Mouse (Mus musculus): Measurements from ENCODE around the gene Hdac11.

Hdac11 gene

DNA sequence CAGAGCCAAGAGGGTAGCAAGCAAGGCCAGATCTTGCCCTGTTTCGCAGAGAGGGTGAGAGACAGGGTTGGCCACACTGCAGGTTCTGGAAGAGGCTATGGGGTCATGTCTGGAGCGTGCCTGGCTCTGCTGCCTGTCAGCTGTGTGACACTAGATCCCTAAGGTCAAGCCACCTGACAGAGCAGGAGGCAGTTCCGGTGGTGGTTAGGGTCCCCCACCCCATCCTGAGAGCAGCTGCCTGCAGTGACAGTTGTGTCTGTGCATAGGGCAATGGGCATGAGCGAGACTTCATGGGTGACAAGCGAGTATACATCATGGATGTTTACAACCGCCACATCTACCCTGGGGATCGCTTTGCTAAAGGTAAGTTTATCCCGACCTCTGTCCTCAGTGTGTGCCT is 12.7 kb downstream of the Hdac11 start:
- no peak for DNase-seq (ENCODE audit: low read depth, low spot score)

DNA sequence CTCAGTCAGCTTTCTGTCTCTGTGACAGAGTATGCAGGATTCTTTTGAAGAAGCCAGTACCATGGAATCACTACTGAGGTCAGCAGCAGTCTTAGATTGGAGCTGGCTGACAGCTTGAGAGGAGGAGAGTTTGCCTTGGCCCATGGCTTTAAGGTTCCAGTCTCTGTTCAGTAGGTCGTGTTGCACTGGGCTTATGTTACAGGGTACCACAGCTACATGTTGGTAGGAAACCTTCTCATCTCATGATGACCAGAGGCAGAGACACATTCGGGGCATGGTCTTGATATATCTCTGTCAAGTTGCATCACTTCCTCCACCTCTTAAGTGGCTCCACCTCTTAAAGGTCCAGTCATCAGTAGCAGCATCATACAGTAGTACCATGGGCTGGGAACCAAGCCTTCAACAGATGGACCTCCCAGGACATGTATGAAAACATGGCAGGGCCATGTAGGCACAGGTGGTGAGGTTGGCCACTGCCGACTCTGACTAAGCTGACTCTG is 15.0 kb downstream of the Hdac11 start:
- DNase-seq (ENCODE audit: low read depth, low spot score): no peak

DNA sequence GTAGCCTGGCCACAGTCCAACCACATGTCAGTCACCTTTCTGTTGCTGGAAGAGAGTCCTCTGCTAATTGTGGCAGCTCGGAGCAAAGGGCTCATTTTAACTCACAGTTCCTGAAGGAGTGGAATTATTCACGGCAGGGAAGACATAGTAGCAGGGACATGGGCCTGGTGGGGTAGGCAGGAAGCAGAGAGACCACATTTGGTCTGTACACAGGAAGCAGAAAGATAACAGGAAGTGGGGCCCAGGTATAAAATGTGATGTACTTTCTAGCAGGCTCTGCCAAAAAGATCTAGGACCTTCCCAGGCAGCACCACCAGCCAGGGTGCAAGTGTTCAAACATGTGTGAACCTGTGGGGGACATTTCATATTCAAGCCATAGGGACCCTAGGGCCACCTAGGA is 15.9 kb downstream of the Hdac11 start:
- DNase-seq (ENCODE audit: low read depth, low spot score): no peak

DNA sequence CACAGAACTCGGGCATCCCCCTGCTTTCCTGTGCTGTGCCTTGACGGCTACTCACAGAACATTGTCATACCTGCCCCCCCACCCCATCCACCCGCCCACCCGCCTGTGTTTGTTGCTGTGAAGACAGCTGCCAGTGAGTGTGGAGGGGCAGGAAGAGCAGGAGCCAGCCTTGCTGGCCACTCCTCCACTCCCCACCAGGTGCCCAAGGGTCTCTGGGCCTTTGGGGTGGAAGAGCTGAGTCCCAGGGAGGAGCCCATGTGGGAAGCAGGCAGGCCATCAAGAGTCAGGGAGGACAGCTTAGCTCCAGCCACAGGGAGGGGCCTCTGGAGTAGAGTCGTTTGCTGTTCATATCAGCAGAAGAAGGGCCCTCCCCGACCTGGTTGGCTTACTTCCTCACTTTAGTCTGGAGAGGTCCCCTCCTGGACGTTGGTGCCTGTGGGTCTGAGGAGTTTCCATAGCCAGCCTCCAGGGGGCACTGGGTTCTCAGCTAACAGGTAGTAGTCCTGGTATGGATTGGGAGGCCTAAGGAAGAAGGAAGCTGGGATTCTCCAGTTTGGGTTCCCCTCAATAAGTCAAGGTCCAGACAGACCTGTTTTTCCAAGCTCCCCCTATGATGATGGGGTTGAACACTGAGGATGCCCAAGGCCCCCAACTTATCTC is 16.9 kb downstream of the Hdac11 start:
- no peak for DNase-seq (ENCODE audit: low read depth, low spot score)

GRCm38 (mm10) chr6:91174211-91174610 is 17.7 kb downstream of the Hdac11 start:
- DNase-seq (ENCODE audit: low read depth, low spot score): no peak

- no peak for DNase-seq (ENCODE audit: low read depth, low spot score)
These were observed 24.3 kb downstream of the Hdac11 start for GRCm38 (mm10) chr6:91180767-91181171.

DNA sequence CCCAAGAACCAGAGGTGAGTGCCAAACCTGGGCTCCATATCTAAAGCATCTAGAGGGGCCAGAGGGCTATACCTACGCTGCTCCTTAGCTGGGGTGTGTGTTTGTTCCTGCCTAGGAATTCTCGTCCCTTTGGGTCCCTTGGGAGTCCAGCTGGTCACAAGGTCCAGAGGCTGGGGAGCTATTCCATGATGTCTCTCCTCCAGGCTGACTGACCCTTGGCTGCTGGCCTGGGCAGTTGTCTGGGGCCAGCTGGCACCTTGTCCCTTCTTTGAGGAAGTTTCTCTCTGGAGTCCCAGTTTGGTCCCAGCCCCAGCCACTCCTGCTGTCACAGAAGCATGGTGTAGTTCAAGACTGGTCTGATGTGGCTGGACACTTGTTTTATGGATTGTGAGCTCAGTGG is 24.9 kb downstream of the Hdac11 start:
- DNase-seq (ENCODE audit: low read depth, low spot score): no peak

- DNase-seq (ENCODE audit: low read depth, low spot score): no peak
These were observed 25.6 kb downstream of the Hdac11 start for GRCm38 (mm10) chr6:91182075-91182490.

- DNase-seq (ENCODE audit: low read depth, low spot score): no peak
These were observed 26.6 kb downstream of the Hdac11 start for GRCm38 (mm10) chr6:91183041-91183440.

DNA sequence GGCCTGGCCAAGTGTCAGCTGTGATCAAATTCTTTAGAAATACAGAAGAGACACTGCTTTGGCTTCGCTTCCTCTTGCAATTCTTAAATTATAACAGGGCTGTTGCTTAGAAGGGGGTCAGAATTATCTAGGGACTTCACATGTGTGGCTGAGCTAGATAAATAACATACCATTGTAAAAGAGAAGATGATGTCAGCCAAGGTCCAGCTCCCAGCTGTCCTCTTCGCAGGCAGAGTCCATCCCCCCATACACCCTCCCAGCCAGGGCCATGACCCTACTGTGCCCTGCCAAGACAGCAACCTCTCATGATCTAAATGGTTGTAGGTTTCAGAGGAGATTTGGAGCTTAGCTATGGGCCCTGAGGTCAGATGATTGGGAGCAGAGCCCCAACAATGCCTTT is 27.5 kb downstream of the Hdac11 start:
- no peak for DNase-seq (ENCODE audit: low read depth, low spot score)

GRCm38 (mm10) chr6:91184776-91185175 is 28.3 kb downstream of the Hdac11 start:
- no peak for DNase-seq (ENCODE audit: low read depth, low spot score)

- DNase-seq (ENCODE audit: low read depth, low spot score): no peak
These were observed 29.0 kb downstream of the Hdac11 start for GRCm38 (mm10) chr6:91185502-91185901.

DNA sequence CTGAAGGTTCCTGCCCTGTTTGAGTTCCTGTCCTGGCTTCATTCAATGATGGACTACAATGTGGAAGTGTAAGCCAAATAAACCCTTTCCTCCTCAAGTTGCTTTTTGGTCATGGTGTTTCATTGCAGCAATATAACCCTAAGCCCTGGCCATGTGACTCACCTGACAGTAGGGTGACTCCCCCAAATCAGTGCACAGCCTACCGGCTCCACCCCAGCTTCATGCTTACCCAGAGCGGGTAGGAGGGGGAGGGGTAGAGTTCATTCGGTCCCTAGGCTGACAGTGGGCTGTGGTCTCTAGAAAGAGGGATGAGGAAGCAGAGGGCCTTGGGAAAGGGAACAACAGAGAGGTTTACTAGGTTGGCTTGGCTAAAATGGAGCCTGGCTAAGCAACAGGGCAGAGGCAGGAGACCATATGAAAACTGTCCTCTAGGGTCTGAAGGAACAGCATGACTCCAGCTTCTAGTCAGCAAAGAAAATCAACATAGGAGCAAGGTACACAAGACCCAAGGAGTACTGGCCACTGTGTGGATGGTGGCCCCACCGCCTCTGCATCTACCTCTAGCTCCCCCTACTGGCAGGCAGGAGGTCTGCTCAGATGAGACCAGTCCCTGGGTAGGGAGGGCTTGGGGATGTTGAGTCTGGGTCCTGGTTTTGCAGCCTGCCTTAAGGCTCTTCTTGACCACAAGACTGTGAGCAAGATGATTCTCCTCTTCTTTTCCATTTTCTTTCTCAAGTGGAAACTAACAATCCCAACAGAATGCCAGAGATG is 29.9 kb downstream of the Hdac11 start:
- DNase-seq (ENCODE audit: low read depth, low spot score): no peak

DNA sequence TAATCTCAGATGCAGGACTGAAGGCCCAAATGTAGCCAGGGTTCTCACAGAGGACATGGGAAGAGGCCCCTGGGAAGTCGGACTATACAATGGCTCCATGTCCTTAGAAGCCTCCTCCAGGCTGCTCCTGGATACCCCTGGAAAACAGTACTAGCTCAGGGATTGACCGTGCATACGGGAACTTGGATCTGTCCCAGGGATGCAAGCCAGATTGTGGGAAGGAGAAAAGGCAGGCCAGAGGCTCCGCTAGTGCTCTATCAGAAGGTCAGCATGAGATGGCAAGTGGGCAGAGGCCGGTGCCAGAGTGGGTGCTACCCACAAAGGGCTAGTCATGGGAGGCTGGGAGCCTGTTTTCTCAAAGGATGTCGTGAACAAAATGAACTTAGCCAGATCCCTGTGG is 30.5 kb downstream of the Hdac11 start:
- no peak for DNase-seq (ENCODE audit: low read depth, low spot score)

DNA sequence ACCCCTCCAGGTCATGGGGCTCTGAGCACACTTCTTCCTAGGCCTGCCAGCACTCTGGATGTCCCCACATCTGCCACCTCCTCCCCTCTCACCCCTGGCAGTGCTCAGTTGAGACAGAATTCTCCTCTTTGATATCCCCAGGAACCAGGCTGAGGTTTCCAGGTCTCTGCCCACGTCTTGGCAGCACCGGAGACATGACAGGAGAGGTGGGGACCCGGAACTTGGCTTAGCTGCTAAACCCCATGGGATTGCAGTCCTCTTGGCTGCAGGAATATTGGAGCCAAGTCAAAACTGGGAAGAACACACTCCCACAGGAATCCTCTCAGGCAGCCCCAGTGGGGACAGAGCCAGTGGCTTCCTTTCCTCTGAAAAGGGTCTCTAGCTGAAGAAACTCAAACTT is 31.4 kb downstream of the Hdac11 start:
- DNase-seq (ENCODE audit: low read depth, low spot score): no peak

- DNase-seq (ENCODE audit: low read depth, low spot score): no peak
These were observed 33.5 kb downstream of the Hdac11 start for GRCm38 (mm10) chr6:91189971-91190370.

GRCm38 (mm10) chr6:91191465-91191864 is 35.0 kb downstream of the Hdac11 start:
- DNase-seq (ENCODE audit: low read depth, low spot score): no peak

DNA sequence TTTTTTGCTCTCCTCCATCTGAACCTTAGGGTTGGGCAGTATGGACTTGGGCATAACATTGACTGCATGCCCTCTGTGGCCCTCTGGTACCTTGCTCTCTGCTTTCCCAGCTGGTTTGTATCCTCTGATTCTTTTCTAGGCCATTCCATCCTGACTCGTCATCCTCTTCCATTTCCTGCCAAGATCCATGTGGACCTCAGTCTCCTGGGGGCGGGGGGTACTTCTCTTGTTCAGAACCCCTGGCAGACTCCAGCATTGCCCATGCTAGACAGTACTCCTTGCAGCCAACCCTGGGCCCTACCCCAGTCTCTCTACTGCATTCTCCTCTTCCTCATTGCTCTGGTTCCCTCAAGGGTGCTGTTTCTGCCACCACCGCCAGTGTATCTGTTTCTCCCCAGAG is 36.0 kb downstream of the Hdac11 start:
- no peak for DNase-seq (ENCODE audit: low read depth, low spot score)

- DNase-seq (ENCODE audit: low read depth, low spot score): no peak
These were observed 36.5 kb downstream of the Hdac11 start for GRCm38 (mm10) chr6:91192851-91193545.

GRCm38 (mm10) chr6:91198456-91198855 is 42.0 kb downstream of the Hdac11 start:
- no peak for DNase-seq (ENCODE audit: low read depth, low spot score)

DNA sequence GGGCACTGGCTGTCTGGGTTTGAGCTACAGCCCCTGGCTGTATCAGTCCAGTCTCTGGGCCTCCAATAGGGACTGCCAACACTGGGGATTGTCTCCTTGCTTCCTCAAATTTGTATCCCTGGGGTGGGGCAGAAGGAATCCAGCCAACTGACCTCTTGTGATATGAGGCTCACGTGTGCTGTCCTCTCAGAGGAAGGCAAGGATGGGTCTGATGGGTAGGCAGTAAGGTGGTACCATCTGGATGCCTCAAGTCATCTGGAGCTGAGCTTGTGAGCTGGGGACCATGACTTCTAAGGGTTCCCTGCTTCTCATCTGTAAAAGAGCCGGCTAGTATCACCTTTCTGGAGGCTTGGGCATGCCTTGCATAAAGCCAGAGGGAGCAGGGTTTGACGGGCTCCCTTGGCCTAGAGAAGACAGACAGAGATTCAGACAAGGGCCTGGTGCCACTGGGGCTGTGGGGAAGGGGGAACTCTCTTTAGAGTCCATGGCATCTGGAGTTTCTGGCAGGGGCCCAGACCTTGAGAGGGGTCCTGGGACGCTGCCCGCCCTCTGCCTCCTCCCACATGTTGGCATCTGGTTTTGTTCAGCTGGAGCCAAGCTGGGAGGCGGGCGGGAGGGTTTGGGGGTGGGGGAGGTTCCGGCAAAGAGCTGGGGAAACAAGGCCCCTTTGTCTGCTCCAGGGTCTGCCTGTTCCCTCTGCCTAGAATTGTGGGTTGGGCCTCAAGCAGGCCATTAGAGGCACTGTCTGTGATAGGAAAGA is 44.1 kb downstream of the Hdac11 start:
- no peak for DNase-seq (ENCODE audit: low read depth, low spot score)

DNA sequence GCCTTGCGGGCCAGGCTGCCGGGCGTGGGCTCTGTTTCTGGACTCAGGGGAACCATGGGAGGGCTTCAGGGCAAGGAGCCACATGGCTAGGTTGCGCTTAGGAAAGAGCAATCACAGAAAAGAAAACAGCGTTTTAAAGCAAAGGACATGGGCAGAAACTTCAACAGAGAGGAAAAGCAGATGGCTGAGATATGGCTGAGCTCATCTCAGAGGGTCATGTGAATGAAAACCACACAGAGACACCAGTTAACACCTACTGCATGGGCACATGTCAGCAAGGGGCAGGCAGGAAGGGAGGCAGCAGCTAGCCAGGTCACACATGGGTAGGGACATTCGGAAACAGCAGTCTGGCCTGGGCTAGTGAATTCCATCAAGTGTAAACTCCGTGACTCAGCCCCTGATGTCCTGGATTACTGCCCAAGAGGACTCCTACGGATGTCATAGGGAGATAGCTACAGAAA is 45.4 kb downstream of the Hdac11 start:
- DNase-seq (ENCODE audit: low read depth, low spot score): no peak
